Mouse (Mus musculus) neural tube, embryonic 10.5 days (tissue): Measurements from ENCODE around the gene Mink1.

Experiments used
- DNase-seq: peaks from one replicate; pipeline ENCODE4 v3.0.0-alpha.2; 2017; ENCODE audit warnings: low spot score; ENCODE audit errors: extremely low spot score

Mink1 gene

GRCm38 (mm10) chr11:70629557-70629956 is 66.9 kb downstream of the Mink1 start:
- no peak for DNase-seq

GRCm38 (mm10) chr11:70630129-70630528 is 67.4 kb downstream of the Mink1 start:
- no peak for DNase-seq

GRCm38 (mm10) chr11:70635601-70636000 is 72.9 kb downstream of the Mink1 start:
- no peak for DNase-seq

- no peak for DNase-seq
These were observed 75.1 kb downstream of the Mink1 start for GRCm38 (mm10) chr11:70637764-70638163.

- DNase-seq: no peak
These were observed 75.6 kb downstream of the Mink1 start for GRCm38 (mm10) chr11:70638293-70638692.

- DNase-seq: no peak
These were observed 76.1 kb downstream of the Mink1 start, which contains the start of gene Gp1ba for GRCm38 (mm10) chr11:70638714-70639278. TSS of gene Gp1ba (plus strand) at chr11:70639122.

- DNase-seq: no peak
These were observed 77.3 kb downstream of the Mink1 start for GRCm38 (mm10) chr11:70639976-70640375.

- no peak for DNase-seq
These were observed 78.6 kb downstream of the Mink1 start for GRCm38 (mm10) chr11:70641241-70641640.

GRCm38 (mm10) chr11:70643051-70643450 is 80.4 kb downstream of the Mink1 start:
- DNase-seq: no peak

- DNase-seq: no peak
These were observed 82.0 kb downstream of the Mink1 start for GRCm38 (mm10) chr11:70644564-70645103.

- no peak for DNase-seq
These were observed 83.0 kb downstream of the Mink1 start for GRCm38 (mm10) chr11:70645461-70646258.

GRCm38 (mm10) chr11:70646259-70646555 is 83.5 kb downstream of the Mink1 start:
- DNase-seq: no peak

GRCm38 (mm10) chr11:70646691-70647650 is 84.3 kb downstream of the Mink1 start, which contains the start of the genes Rnf167 and Slc25a11:
TSS of gene Rnf167 (plus strand) at chr11:70647235.
TSS of gene Slc25a11 (minus strand) at chr11:70647479.
- DNase-seq: peak; percentile 95

- no peak for DNase-seq
These were observed 85.2 kb downstream of the Mink1 start for GRCm38 (mm10) chr11:70647716-70648420.

- DNase-seq: no peak
These were observed 85.8 kb downstream of the Mink1 start for GRCm38 (mm10) chr11:70648512-70648911.

GRCm38 (mm10) chr11:70649185-70649734 is 86.6 kb downstream of the Mink1 start:
- DNase-seq: no peak

- DNase-seq: no peak
These were observed 87.9 kb downstream of the Mink1 start for GRCm38 (mm10) chr11:70650322-70651175.

- DNase-seq: no peak
These were observed 88.7 kb downstream of the Mink1 start for GRCm38 (mm10) chr11:70651391-70651790.

GRCm38 (mm10) chr11:70652029-70652883 is 89.6 kb downstream of the Mink1 start:
- no peak for DNase-seq
